Mouse (Mus musculus) hindbrain, postnatal 0 days (tissue): ENCODE measurements around the gene Gramd4. TPM values are rescaled to one million over a fixed set of nuclear protein-coding genes. Genes with fewer than 3 reads are reported as not detected.

ENCODE experiments used
- ATAC-seq: fragments of 200-750 bp; cut with Nextera tagmentation; 2 replicates; pipeline ENCODE4 v1.8.0; 2017; ENCODE audit warnings: mild to moderate bottlenecking, moderate TSS enrichment, moderate library complexity
- DNase-seq: peaks from one replicate; pipeline ENCODE4 v3.0.0-alpha.2; 2015; ENCODE audit warnings: low spot score
- H3K27ac ChIP-seq: fragments of 300-500 bp; sonication (generic); 2 replicates; pipeline ENCODE4 v1.5.1; 2014; ENCODE audit warnings: mild to moderate bottlenecking
- H3K27me3 ChIP-seq: fragments of 300-500 bp; sonication (generic); 2 replicates; pipeline ENCODE4 v1.6.1; 2014; ENCODE audit warnings: low read length, mixed read lengths; ENCODE audit not compliant: insufficient read depth
- H3K36me3 ChIP-seq: fragments of 300-500 bp; sonication (generic); 2 replicates; pipeline ENCODE4 v1.6.1; 2014; ENCODE audit warnings: low read length, mixed read lengths; ENCODE audit not compliant: insufficient read depth
- H3K4me1 ChIP-seq: fragments of 300-500 bp; sonication (generic); 2 replicates; pipeline ENCODE4 v1.6.1; 2014; ENCODE audit warnings: antibody characterized with exemption, low read length, mixed read lengths; ENCODE audit not compliant: insufficient read depth
- H3K4me2 ChIP-seq: fragments of 300-500 bp; sonication (generic); 2 replicates; pipeline ENCODE4 v1.6.1; 2014; ENCODE audit warnings: low read depth, mild to moderate bottlenecking, low read length, moderate library complexity, mixed read lengths
- H3K4me3 ChIP-seq: fragments of 300-500 bp; sonication (generic); 2 replicates; pipeline ENCODE4 v1.5.1; 2014; ENCODE audit warnings: low read length
- H3K9ac ChIP-seq: fragments of 300-500 bp; sonication (generic); replicated peaks from 2 replicates; pipeline ENCODE4 v1.6.1; 2014; ENCODE audit warnings: mild to moderate bottlenecking, low read length, moderate library complexity, mixed read lengths
- H3K9me3 ChIP-seq: fragments of 300-500 bp; sonication (generic); 2 replicates; pipeline ENCODE4 v1.6.1; 2016; ENCODE audit warnings: low read length, mixed read lengths
- CTCF ChIP-seq: IDR thresholded peaks from 2 replicates; pipeline ENCODE4 v1.5.1; 2016; ENCODE audit warnings: antibody characterized with exemption, control low read depth, low read depth
- WGBS: fragments of 180-500 bp; shearing (Covaris S2); extraction: QIAGEN DNeasy Blood & Tissue Kit; methylation state at CpG from one replicate; pipeline ENCODE4 v1.1.7; 2014; 5-methylcytosine and 5-hydroxymethylcytosine counted together
- polyA plus RNA-seq: library from polyadenylated mRNA; unstranded; fragments of >200 nt; fragmentation: Nextera tagmentation; extraction: Ambion mirVana; gene quantifications from 2 replicates; pipeline ENCODE4 v1.2.1, GENCODE M21; 2015
- total RNA-seq: library from RNA; depleted of rRNA; stranded (reverse); fragments of >200 nt; gene quantifications from 2 replicates; pipeline ENCODE4 v1.2.3, GENCODE M21; 2014; rRNA removed

Gene Gramd4
- total and polyA plus RNA-seq, 2 experiments from 2014 or later = 18.6 to 36.2 TPM

DNA sequence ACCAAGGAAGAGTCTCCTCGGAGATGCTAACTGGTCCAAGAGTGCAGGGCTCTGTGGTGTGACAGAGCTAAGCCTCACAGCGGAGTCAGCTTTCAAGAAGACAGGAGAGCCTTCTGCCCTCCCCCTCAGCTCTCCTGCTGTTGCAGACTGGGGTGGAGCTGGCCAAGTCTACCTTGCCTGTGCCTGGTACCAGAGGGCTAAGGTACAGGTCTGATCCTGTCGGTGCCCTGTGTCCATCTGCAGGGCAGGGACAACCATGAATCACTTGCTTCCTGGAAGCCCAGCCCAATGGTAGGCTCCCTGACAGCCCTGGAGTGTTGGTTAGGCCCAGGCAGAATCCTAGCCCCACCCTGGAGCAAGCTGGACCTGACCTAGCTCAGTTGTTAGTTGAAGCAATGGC is 129.2 kb downstream of the Gramd4 start:
- DNase-seq (no peak), ATAC-seq (no peak)
- H3K4me3 ChIP-seq = no peak overlapping the region
- no peaks in the 10 kb centered on the region for H3K36me3 ChIP-seq
- WGBS = 56% methylated on average over 3 of the region's 3 CpGs
- H3K9me3 ChIP-seq = no peaks in the 10 kb centered on the region
- H3K9ac ChIP-seq = peak overlapping the region; percentile 84; the same call in 1 of the 2 replicates
- H3K27ac ChIP-seq = peak overlapping the region; percentile 91; the same call in 1 of the 2 replicates
- peaks cover 31% of the 10 kb centered on the region for H3K4me1 ChIP-seq
- H3K4me2 ChIP-seq = peak overlapping the region; percentile 60
- TF ChIP-seq CTCF = no peak
- no peaks in the 10 kb centered on the region for H3K27me3 ChIP-seq

Other genes starting within 250 kb of the Gramd4 start
- gene Cdpf1, start 246.0 kb upstream of the Gramd4 start, total RNA-seq = 21.0 and 32.6 TPM in 2 replicates
- 22.9 and 25.0 TPM in 2 replicates for gene Cdpf1, start 246.0 kb upstream of the Gramd4 start, polyA plus RNA-seq
- 0.26 and 1.0 TPM in 2 replicates for gene Pkdrej, start 236.0 kb upstream of the Gramd4 start, total RNA-seq
- 0.06 and 0.13 TPM in 2 replicates for gene Pkdrej, start 236.0 kb upstream of the Gramd4 start, polyA plus RNA-seq
- gene Ttc38, start 225.4 kb upstream of the Gramd4 start, total RNA-seq = 4.7 and 5.4 TPM in 2 replicates
- gene Ttc38, start 225.4 kb upstream of the Gramd4 start, polyA plus RNA-seq = 2.0 and 3.1 TPM in 2 replicates
- gene Gtse1, start 197.9 kb upstream of the Gramd4 start, total RNA-seq = 10.4 and 10.5 TPM in 2 replicates
- gene Gtse1, start 197.9 kb upstream of the Gramd4 start, polyA plus RNA-seq = 4.9 and 5.4 TPM in 2 replicates
- gene Trmu, start 178.4 kb upstream of the Gramd4 start, total RNA-seq = 21.6 and 30.4 TPM in 2 replicates
- gene Trmu, start 178.4 kb upstream of the Gramd4 start, polyA plus RNA-seq = 35.1 and 39.5 TPM in 2 replicates
- gene Celsr1, start 23.9 kb upstream of the Gramd4 start, total RNA-seq = 16.4 and 19.4 TPM in 2 replicates
- gene Celsr1, start 23.9 kb upstream of the Gramd4 start, polyA plus RNA-seq = 0.98 and 0.99 TPM in 2 replicates
- 46.3 and 52.1 TPM in 2 replicates for gene Cerk, start 128.4 kb downstream of the Gramd4 start, total RNA-seq
- 23.4 and 23.6 TPM in 2 replicates for gene Cerk, start 128.4 kb downstream of the Gramd4 start, polyA plus RNA-seq
- 17.4 and 26.2 TPM in 2 replicates for gene Tbc1d22a, start 156.8 kb downstream of the Gramd4 start, total RNA-seq
- 12.8 and 13.6 TPM in 2 replicates for gene Tbc1d22a, start 156.8 kb downstream of the Gramd4 start, polyA plus RNA-seq